Mouse (Mus musculus): Measurements from ENCODE around the gene Gm45140. TPM values are rescaled to one million over a fixed set of nuclear protein-coding genes. Genes with fewer than 3 reads are reported as not detected.

The Gm45140 gene
- polyA plus RNA-seq, 1 experiment from 2014 or later, result 3.0 TPM

DNA sequence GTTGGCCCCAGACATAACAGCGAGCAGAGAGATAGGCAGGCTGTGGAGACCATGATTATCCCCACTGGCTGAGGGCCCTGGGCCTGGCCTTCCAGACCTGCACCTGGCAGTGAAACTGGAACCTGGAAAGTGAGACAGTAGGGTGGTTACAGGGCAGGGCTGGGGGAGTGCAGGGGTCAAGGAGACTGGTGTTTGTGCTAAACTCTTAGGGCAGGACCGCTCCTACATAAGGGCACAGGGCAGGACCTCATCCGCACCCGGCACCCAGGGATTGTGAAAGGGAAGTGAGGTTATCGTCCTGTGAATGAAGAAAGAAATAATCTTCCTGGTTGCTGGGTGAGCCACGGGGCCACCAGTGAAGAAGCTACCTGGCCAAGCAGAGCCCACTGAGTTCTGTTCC, 45.8 kb downstream of the Gm45140 start:
- Histone ChIP-seq H3K9me3 (replicated peaks; ENCODE audit: low read length) (no peaks in the 10 kb centered on the region), H3K4me1 (replicated peaks; ENCODE audit: insufficient read depth, low read length) (peaks cover 9% of the 10 kb centered on the region), H3K4me3 (replicated peaks; ENCODE audit: low read depth, low read length) (no peak overlapping the region), H3K36me3 (ENCODE audit: insufficient read depth, low read length) (peaks cover 11% of the 10 kb centered on the region), H3K9ac (ENCODE audit: low read depth, low read length) (no peak overlapping the region), H3K4me2 (ENCODE audit: low read length) (no peak overlapping the region), H3K27me3 (ENCODE audit: insufficient read depth, low read length) (no peaks in the 10 kb centered on the region), H3K27ac (peak overlapping the region; percentile 62)
- TF ChIP-seq CTCF (IDR thresholded peaks at IDR 0.05; ENCODE audit: low read depth), result no peak
- no peak for DNase-seq (ENCODE audit: low spot score)
- WGBS, result 64% methylated on average over 6 of the region's 6 CpGs
- ATAC-seq (replicated peaks; ENCODE audit: low FRiP score, low read depth), result no peak

DNA sequence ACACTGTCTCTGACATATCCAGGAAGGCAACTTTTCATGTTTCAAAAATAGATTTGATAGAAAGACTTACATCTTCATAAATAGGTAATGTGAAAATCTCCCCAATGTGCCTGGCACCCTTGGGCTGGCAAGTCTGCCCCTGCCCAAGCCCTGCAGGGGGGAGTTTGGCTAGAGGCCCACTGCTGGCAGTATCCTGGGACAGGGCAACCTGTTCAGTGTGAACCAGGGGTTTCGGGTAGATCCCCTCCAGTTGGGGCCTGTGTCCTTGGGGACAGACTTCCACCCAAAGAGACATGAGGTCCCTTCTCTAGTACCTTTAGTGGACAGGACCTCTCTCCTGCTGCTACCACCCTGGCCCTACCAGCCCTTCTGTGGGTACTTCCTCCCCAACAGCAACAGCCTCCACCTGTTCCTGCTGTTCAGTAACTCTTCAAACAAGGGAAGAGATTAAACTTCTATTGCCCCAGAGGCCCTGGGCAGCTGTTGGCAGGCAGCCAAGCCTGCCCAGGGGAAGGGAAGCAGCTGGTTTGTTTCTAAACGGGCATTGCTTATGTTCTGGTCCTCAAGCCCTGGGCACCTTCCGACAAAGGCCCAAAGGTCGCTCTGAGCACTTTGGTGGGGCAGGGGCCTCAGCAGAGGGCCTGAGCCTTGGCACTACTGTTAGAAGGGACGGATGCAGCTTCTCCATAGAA, 46.6 kb downstream of the Gm45140 start:
- no peak for TF ChIP-seq CTCF (IDR thresholded peaks at IDR 0.05; ENCODE audit: low read depth)
- H3K9ac ChIP-seq (ENCODE audit: low read depth, low read length), result no peak overlapping the region
- 35% methylated on average over 5 of the region's 5 CpGs for WGBS
- DNase-seq (ENCODE audit: low spot score) (peak; percentile 62), ATAC-seq (replicated peaks; ENCODE audit: low FRiP score, low read depth) (peak; percentile 14; the same call in 1 of the 2 replicates)
- H3K4me1 ChIP-seq (replicated peaks; ENCODE audit: insufficient read depth, low read length), result peaks cover 9% of the 10 kb centered on the region
- H3K4me3 ChIP-seq (replicated peaks; ENCODE audit: low read depth, low read length), result no peak overlapping the region
- no peaks in the 10 kb centered on the region for H3K27me3 ChIP-seq (ENCODE audit: insufficient read depth, low read length)
- H3K27ac ChIP-seq, result peak overlapping the region; percentile 62
- H3K36me3 ChIP-seq (ENCODE audit: insufficient read depth, low read length), result peaks cover 11% of the 10 kb centered on the region
- no peaks in the 10 kb centered on the region for H3K9me3 ChIP-seq (replicated peaks; ENCODE audit: low read length)
- no peak overlapping the region for H3K4me2 ChIP-seq (ENCODE audit: low read length)

DNA sequence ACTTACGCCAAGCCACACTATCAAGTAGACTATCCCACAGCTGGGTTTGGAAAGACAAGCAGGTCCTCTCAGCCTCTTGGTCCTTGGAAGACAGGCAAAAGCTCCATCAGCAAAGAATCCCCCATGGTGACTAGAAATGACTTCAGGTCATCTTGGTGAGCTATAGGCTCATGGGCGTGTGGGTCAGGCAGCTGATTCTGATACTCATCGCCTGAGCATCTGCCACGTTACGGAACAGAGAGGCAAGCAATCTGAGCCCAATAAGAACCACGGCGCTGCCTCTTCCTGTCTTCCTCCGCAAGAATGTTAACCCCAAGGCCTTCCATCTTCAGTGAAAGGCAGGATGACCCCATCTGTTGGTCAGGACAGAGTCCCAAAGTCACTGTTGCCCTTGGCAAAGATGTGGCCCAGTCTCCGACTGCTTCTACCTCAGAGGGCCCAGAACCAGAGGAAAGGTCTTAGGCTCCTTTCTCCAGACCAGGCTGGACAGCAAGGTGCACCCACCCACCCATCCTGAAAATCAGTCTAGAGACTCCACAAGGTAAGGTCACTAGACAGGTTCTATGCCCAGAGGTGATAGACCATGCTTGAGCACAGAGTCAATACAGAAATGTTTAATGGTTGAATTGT, 47.2 kb downstream of the Gm45140 start:
- H3K9me3 ChIP-seq (replicated peaks; ENCODE audit: low read length), result no peaks in the 10 kb centered on the region
- no peak for TF ChIP-seq CTCF (IDR thresholded peaks at IDR 0.05; ENCODE audit: low read depth)
- H3K4me2 ChIP-seq (ENCODE audit: low read length), result no peak overlapping the region
- H3K27me3 ChIP-seq (ENCODE audit: insufficient read depth, low read length), result no peaks in the 10 kb centered on the region
- H3K9ac ChIP-seq (ENCODE audit: low read depth, low read length), result no peak overlapping the region
- 82% methylated on average over 9 of the region's 9 CpGs for WGBS
- H3K4me1 ChIP-seq (replicated peaks; ENCODE audit: insufficient read depth, low read length), result peaks cover 9% of the 10 kb centered on the region
- no peak for DNase-seq (ENCODE audit: low spot score)
- H3K4me3 ChIP-seq (replicated peaks; ENCODE audit: low read depth, low read length), result no peak overlapping the region
- no peak overlapping the region for H3K27ac ChIP-seq
- peaks cover 11% of the 10 kb centered on the region for H3K36me3 ChIP-seq (ENCODE audit: insufficient read depth, low read length)
- no peak for ATAC-seq (replicated peaks; ENCODE audit: low FRiP score, low read depth)

DNA sequence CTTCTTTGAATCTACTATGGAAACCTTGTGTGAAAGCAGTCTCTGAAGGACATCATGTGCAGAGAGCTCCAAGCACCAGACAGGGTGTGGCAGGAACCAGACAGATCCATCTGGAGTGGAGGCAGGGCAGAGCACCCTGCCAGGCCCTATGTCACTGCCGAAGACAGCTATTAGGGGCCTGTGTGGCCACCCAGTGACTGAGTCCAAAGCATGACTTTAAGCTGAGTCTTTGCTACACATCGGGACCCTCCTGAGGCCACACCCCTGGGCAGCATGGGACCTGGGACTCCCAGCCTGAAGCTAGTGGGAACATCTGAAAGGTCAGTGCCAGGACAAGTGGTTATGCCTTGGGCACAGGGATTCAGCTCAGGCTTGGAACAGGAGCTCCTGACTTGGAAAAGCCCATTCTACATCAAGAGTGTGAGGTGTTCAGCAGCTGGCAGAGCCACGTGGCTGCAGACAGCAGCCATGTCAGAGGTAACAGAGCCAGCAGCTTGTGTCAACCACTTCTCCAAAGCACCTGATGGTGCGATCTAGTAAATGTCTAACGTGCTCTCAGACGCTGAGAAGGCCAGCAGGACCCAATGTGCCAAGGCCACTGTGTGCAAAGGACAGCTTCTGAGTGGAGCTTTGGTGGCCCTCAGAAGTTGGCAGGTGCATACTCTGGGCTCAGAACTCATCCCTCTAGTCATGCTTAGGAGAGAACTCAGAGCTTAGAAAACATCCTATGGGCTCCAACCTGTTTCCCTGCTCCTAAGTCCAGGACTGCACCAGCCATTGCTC, 48.3 kb downstream of the Gm45140 start:
- Histone ChIP-seq H3K27ac (no peak overlapping the region), H3K4me2 (ENCODE audit: low read length) (no peak overlapping the region), H3K4me1 (replicated peaks; ENCODE audit: insufficient read depth, low read length) (peaks cover 9% of the 10 kb centered on the region), H3K4me3 (replicated peaks; ENCODE audit: low read depth, low read length) (no peak overlapping the region), H3K27me3 (ENCODE audit: insufficient read depth, low read length) (no peaks in the 10 kb centered on the region), H3K36me3 (ENCODE audit: insufficient read depth, low read length) (peaks cover 6% of the 10 kb centered on the region), H3K9me3 (replicated peaks; ENCODE audit: low read length) (no peaks in the 10 kb centered on the region), H3K9ac (ENCODE audit: low read depth, low read length) (no peak overlapping the region)
- WGBS, result 85% methylated on average over 6 of the region's 6 CpGs
- ATAC-seq (replicated peaks; ENCODE audit: low FRiP score, low read depth) (no peak), DNase-seq (ENCODE audit: low spot score) (no peak)
- no peak for TF ChIP-seq CTCF (IDR thresholded peaks at IDR 0.05; ENCODE audit: low read depth)

GRCm38 (mm10) chr6:87786621-87787020, 49.0 kb downstream of the Gm45140 start:
- H3K9ac ChIP-seq (ENCODE audit: low read depth, low read length), result no peak overlapping the region
- peaks cover 9% of the 10 kb centered on the region for H3K4me1 ChIP-seq (replicated peaks; ENCODE audit: insufficient read depth, low read length)
- no peak overlapping the region for H3K27ac ChIP-seq
- H3K27me3 ChIP-seq (ENCODE audit: insufficient read depth, low read length), result no peaks in the 10 kb centered on the region
- TF ChIP-seq CTCF (IDR thresholded peaks at IDR 0.05; ENCODE audit: low read depth), result no peak
- no peak for ATAC-seq (replicated peaks; ENCODE audit: low FRiP score, low read depth)
- H3K4me2 ChIP-seq (ENCODE audit: low read length), result no peak overlapping the region
- DNase-seq (ENCODE audit: low spot score), result no peak
- 81% methylated on average over 5 of the region's 5 CpGs for WGBS
- no peaks in the 10 kb centered on the region for H3K36me3 ChIP-seq (ENCODE audit: insufficient read depth, low read length)
- no peak overlapping the region for H3K4me3 ChIP-seq (replicated peaks; ENCODE audit: low read depth, low read length)
- H3K9me3 ChIP-seq (replicated peaks; ENCODE audit: low read length), result no peaks in the 10 kb centered on the region

DNA sequence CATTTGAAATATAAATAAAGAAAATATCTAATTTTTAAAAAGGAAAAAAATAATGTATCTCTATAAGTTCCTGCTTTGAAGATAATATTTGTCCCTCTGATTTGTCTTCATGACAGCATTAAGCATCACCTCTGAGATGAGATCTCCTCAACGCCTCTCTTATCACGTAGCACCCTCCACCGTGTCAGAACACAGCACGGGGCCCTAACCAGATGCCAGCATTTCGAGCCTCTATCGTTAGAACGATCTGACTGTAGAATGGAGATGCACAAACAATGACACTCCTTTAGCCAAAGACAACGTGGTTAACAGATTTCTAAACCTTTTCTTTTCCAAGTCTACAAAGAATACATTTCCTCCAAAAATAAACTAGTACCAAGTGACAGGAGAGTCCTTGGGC, 51.6 kb downstream of the Gm45140 start:
- Histone ChIP-seq H3K27me3 (ENCODE audit: insufficient read depth, low read length) (no peaks in the 10 kb centered on the region), H3K4me1 (replicated peaks; ENCODE audit: insufficient read depth, low read length) (peaks cover 2% of the 10 kb centered on the region; the same call in 1 of the 2 replicates), H3K36me3 (ENCODE audit: insufficient read depth, low read length) (no peaks in the 10 kb centered on the region), H3K4me3 (replicated peaks; ENCODE audit: low read depth, low read length) (no peak overlapping the region), H3K9me3 (replicated peaks; ENCODE audit: low read length) (no peaks in the 10 kb centered on the region), H3K27ac (no peak overlapping the region), H3K4me2 (ENCODE audit: low read length) (no peak overlapping the region), H3K9ac (ENCODE audit: low read depth, low read length) (no peak overlapping the region)
- no peak for ATAC-seq (replicated peaks; ENCODE audit: low FRiP score, low read depth)
- no peak for DNase-seq (ENCODE audit: low spot score)
- TF ChIP-seq CTCF (IDR thresholded peaks at IDR 0.05; ENCODE audit: low read depth), result no peak
- WGBS, result 72% methylated on average over 8 of the region's 8 CpGs
